Mouse (Mus musculus) lung, postnatal 0 days (tissue): ENCODE measurements around the gene Zfp937. TPM values are rescaled to one million over a fixed set of nuclear protein-coding genes. Genes with fewer than 3 reads are reported as not detected.
"Not testable (repeated sequence)": the region's sequence is repeated elsewhere in the genome, so short reads cannot be mapped to it uniquely, and the experiment has no call there.

Source experiments
- ATAC-seq: fragments of 200-750 bp; cut with Nextera tagmentation; 2 replicates; pipeline ENCODE4 v1.8.0; 2017; ENCODE audit warnings: moderate library complexity
- DNase-seq: peaks from one replicate; pipeline ENCODE4 v3.0.0-alpha.2; 2016; ENCODE audit warnings: low spot score
- H3K27ac ChIP-seq: fragments of 300-500 bp; sonication (generic); 2 replicates; pipeline ENCODE4 v1.5.1; 2014; ENCODE audit warnings: antibody characterized with exemption, mild to moderate bottlenecking, low read length, mixed read lengths
- H3K27me3 ChIP-seq: fragments of 300-500 bp; sonication (generic); replicated peaks from 2 replicates; pipeline ENCODE4 v1.6.1; 2014; ENCODE audit warnings: low read length, mixed read lengths; ENCODE audit not compliant: insufficient read depth
- H3K36me3 ChIP-seq: fragments of 300-500 bp; sonication (generic); 2 replicates; pipeline ENCODE4 v1.6.1; 2014; ENCODE audit warnings: low read length, mixed read lengths; ENCODE audit not compliant: insufficient read depth
- H3K4me1 ChIP-seq: fragments of 300-500 bp; sonication (generic); 2 replicates; pipeline ENCODE4 v1.6.1; 2014; ENCODE audit warnings: antibody characterized with exemption, low read depth, low read length, mixed read lengths; ENCODE audit not compliant: insufficient read depth
- H3K4me2 ChIP-seq: fragments of 300-500 bp; sonication (generic); replicated peaks from 2 replicates; pipeline ENCODE4 v1.6.1; 2014; ENCODE audit warnings: low read depth, mild to moderate bottlenecking, low read length, moderate library complexity, mixed read lengths
- H3K4me3 ChIP-seq: fragments of 300-500 bp; sonication (generic); 2 replicates; pipeline ENCODE4 v1.5.1; 2014; ENCODE audit warnings: low read depth, low read length
- H3K9ac ChIP-seq: fragments of 300-500 bp; sonication (generic); replicated peaks from 2 replicates; pipeline ENCODE4 v1.6.1; 2014; ENCODE audit warnings: low read depth, mild to moderate bottlenecking
- H3K9me3 ChIP-seq: fragments of 300-500 bp; sonication (generic); 2 replicates; pipeline ENCODE4 v1.6.1; 2016; ENCODE audit warnings: low read length, mixed read lengths
- CTCF ChIP-seq: IDR thresholded peaks from 2 replicates; pipeline ENCODE4 v1.5.1; 2016; ENCODE audit warnings: antibody characterized with exemption, mild to moderate bottlenecking
- EP300 ChIP-seq: IDR thresholded peaks from 2 replicates; pipeline ENCODE4 v1.6.1; 2016; ENCODE audit warnings: antibody characterized with exemption, mild to moderate bottlenecking, control low read depth
- WGBS: fragments of 180-500 bp; shearing (Covaris S2); extraction: QIAGEN DNeasy Blood & Tissue Kit; methylation state at CpG from one replicate; pipeline ENCODE4 v1.1.7; 2014; 5-methylcytosine and 5-hydroxymethylcytosine counted together
- polyA plus RNA-seq: library from polyadenylated mRNA; unstranded; fragments of >200 nt; fragmentation: Nextera tagmentation; extraction: Ambion mirVana; gene quantifications from 2 replicates; pipeline ENCODE4 v1.2.1, GENCODE M21; 2015

Zfp937 gene
- 3.6 and 3.9 TPM in 2 replicates for polyA plus RNA-seq

- ATAC-seq (peak; percentile 100), DNase-seq (peak; percentile 48)
- not testable (repeated sequence) for H3K4me1 ChIP-seq, H3K9me3 ChIP-seq, H3K36me3 ChIP-seq, H3K27ac ChIP-seq, H3K27me3 ChIP-seq
- Histone ChIP-seq H3K4me2 (peak within 1 kb of the TSS; percentile 49), H3K9ac (0 out of 2 replicates have a peak within 1 kb of the TSS, but pooled peaks have one; percentile 29), H3K4me3 (peak within 1 kb of the TSS; percentile 33)
- WGBS: under 1% methylated on average over 15 of the region's 15 CpGs
These were observed at the start of gene Zfp937 for GRCm38 (mm10) chr2:150217600-150218362. Gene Zfp937 (plus strand): TSS chr2:150218073.

GRCm38 (mm10) chr2:150173833-150174232, 44.0 kb upstream of the Zfp937 start:
- TF ChIP-seq EP300 (no peak), CTCF (no peak)
- H3K4me3 ChIP-seq: no peak overlapping the region
- H3K36me3 ChIP-seq: no peaks in the 10 kb centered on the region
- H3K27ac ChIP-seq: no peak overlapping the region
- H3K27me3 ChIP-seq: no peaks in the 10 kb centered on the region
- no peak for ATAC-seq
- no peak for DNase-seq
- no peak overlapping the region for H3K9ac ChIP-seq
- no peak overlapping the region for H3K4me2 ChIP-seq
- H3K4me1 ChIP-seq: no peaks in the 10 kb centered on the region
- 0 out of 2 replicates have a peak, but pooled peaks cover 4% of the 10 kb centered on the region for H3K9me3 ChIP-seq

- ATAC-seq: not testable (repeated sequence)
- 67% methylated on average over 4 of the region's 4 CpGs for WGBS
These were observed 38.3 kb upstream of the Zfp937 start, which contains the start of gene Gm10770 for GRCm38 (mm10) chr2:150179579-150179978. Gene Gm10770 (minus strand): TSS chr2:150179679.

GRCm38 (mm10) chr2:150181046-150181445, 36.8 kb upstream of the Zfp937 start:
- H3K4me3 ChIP-seq, H3K9me3 ChIP-seq, DNase-seq, H3K4me1 ChIP-seq, ATAC-seq, H3K27me3 ChIP-seq, H3K36me3 ChIP-seq, H3K27ac ChIP-seq, H3K4me2 ChIP-seq, H3K9ac ChIP-seq: not testable (repeated sequence)

More at GRCm38 (mm10) chr2:150179579-150179978, 38.3 kb upstream of the Zfp937 start, which contains the start of gene Gm10770:
- not testable (repeated sequence) for H3K27me3 ChIP-seq, H3K4me1 ChIP-seq, H3K9me3 ChIP-seq, H3K4me2 ChIP-seq, H3K27ac ChIP-seq, H3K4me3 ChIP-seq, H3K36me3 ChIP-seq, H3K9ac ChIP-seq, DNase-seq

- not testable (repeated sequence) for DNase-seq, ATAC-seq, H3K9me3 ChIP-seq, H3K36me3 ChIP-seq, H3K27me3 ChIP-seq, H3K4me2 ChIP-seq, H3K9ac ChIP-seq, H3K4me1 ChIP-seq, H3K4me3 ChIP-seq, H3K27ac ChIP-seq
- WGBS: 74% methylated on average over 7 of the region's 7 CpGs
These were observed 36.3 kb upstream of the Zfp937 start, which contains the start of gene Gm14139 for GRCm38 (mm10) chr2:150181570-150181999. Gene Gm14139 (plus strand): TSS chr2:150181755.

- WGBS: 2% methylated on average over 2 of the region's 4 CpGs
- H3K9me3 ChIP-seq, DNase-seq, H3K27me3 ChIP-seq, H3K27ac ChIP-seq, ATAC-seq, H3K36me3 ChIP-seq, H3K4me1 ChIP-seq: not testable (repeated sequence)
- H3K9ac ChIP-seq: 0 out of 2 replicates have a peak overlapping the region, but pooled peaks have one; percentile 29
- H3K4me2 ChIP-seq: peak overlapping the region; percentile 49
- peak overlapping the region; percentile 33 for H3K4me3 ChIP-seq
These were observed 471 bp downstream of the Zfp937 start for GRCm38 (mm10) chr2:150218363-150218725.

GRCm38 (mm10) chr2:150223263-150223662, 5.4 kb downstream of the Zfp937 start:
- H3K27me3 ChIP-seq, H3K9me3 ChIP-seq, H3K4me2 ChIP-seq, H3K4me3 ChIP-seq, H3K36me3 ChIP-seq, H3K9ac ChIP-seq, H3K27ac ChIP-seq, ATAC-seq, H3K4me1 ChIP-seq, DNase-seq: not testable (repeated sequence)
